Mouse (Mus musculus) regulatory T cell (primary cell): ENCODE results near the gene Fads3.

Experiments
- in situ Hi-C: fragments of 300-600 bp; cut with MboI, MseI; formaldehyde crosslinking; loops from one replicate; pipeline ENCODE4 v1.15.1; 2025; ENCODE audit warnings: high pct_unique_total_duplicates

Fads3 gene

DNA sequence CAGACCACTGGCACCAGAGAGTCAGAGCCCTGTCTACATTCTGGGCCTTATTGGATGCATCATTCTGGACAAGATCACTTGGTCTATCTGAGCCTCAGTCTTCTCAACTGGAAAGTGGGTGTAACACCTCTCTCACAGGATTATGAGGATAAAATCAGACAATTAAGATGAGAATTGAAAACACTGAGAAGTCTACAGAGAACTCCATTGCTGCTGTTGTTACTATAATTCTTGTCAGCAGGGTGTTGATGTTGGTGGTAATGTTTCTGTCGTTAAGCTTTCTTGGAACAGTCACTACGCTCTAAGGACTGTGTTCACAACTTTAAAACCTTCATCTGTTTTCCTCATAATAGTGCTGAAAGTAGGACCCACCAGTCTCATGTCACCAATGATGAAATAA lies 65.3 kb downstream of the Fads3 start:
- in situ Hi-C loops: loop anchor here (10.0 kb wide), 1 partner anchor 1888 kb away; no protein-coding TSS in a partner anchor

DNA sequence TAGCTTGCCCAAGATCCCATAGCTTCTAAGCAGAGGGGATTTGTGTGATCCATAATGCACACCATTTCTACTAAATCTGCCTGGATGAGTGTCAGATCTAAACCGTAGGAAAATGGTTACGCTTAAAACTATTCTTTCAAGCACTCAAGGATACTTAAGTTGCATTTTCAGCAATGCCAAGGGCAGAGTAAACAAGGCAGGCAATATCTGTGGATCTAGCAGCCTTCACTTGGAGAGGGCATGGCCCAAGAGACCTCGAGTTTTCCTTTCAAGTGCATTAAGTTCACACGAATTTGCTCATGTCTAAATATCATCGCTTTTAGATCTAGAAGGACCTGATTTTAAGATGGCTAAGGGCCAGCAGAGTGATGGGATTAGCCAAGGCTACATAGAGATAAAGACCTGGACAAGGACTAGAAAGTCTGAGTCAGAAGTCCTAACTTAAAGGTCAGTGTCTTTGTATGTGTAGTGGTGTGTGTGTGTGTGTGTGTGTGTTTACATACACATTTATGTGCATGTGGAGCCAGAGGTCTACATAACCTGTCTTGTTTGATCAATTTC lies 65.8 kb downstream of the Fads3 start:
- in situ Hi-C loops: loop anchor here (10.0 kb wide), 1 partner anchor 1888 kb away; no protein-coding TSS in a partner anchor

DNA sequence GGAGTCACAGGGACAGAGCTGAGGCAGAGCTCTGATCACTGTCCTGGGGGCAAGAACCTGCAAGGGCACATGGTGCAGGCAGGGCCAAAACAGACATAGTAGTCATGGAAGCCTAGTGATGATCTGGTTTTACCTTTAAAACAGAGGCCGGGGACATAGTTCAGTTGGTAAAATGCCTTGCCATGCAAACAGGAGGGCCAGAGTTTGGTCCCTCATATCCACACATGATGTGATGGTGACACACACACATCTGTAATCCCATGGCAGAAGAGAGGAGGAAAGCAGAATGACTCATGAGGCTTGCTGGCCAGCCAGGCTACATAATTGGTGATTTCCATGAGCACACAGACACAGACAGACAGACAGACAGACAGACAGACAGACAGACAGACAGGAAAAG lies 66.8 kb downstream of the Fads3 start:
- in situ Hi-C loops: loop anchor here (10.0 kb wide), 1 partner anchor 1887 kb away; no protein-coding TSS in a partner anchor

DNA sequence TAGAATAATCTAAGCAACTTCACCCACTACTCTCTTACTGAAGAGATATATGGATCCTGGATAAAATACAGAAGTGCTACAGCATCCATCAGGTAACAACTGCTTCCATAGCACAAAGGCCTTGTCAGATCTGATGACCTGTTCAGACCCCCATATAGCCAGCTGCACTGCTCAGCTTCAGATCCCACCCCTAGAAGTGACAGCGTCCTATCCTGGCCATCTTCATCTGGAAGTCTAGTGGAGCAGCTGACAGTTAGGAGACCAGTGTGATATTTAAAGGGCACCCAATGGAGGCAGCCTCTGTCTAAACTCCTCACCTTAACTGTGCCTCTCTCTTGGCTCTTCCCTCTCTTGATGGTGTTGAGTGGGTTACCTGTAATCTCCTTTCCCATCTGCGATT lies 67.3 kb downstream of the Fads3 start:
- in situ Hi-C loops: loop anchor here (10.0 kb wide), 1 partner anchor 1886 kb away; no protein-coding TSS in a partner anchor
